Mouse (Mus musculus) ovary, adult 18-20 months (tissue): ENCODE measurements around the gene Plb1.

Experiments used
- DNase-seq: peaks from one replicate; pipeline ENCODE4 v3.0.0; 2022; ENCODE audit warnings: low spot score, mixed read lengths

Gene Plb1

DNA sequence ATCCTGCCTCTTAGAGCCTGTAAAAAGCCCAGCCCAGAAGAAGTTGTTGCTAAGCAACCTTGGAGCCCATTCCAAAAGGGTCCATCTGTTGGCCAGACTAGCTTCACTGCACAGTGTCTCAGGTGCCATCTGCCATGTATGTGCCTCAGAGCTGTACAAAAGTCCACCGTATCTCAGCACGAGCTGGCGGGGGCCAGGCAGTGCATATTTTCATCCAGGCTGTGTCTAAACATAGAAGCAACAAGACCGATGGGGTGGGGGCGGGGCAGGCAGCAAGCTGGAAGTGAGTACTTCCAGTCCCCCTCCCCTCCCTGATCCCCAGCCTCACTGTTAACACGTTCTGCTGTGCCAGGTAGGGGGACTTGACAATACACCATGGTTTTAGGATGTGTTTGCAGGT is 102.7 kb downstream of the Plb1 start:
- DNase-seq: no peak

DNA sequence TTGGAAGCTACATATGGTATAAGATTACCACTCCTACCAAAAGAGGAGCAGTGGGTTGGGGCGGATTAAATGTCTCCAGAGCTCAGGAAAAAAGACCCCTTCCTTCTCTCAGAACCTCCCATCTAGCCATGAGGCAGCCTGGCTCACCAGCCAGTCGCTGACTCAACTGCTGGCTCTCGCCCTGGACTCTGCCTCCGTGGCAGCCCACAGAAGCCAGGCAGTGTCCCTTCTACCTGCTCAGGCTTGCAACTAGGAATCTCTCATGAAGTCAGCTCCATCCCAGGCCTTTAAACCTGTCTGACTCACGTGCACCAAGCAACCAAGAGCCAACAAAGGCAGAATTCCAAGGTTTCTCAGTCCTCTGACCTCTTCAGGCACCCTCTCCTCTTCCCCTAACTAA is 103.6 kb downstream of the Plb1 start:
- DNase-seq: no peak

DNA sequence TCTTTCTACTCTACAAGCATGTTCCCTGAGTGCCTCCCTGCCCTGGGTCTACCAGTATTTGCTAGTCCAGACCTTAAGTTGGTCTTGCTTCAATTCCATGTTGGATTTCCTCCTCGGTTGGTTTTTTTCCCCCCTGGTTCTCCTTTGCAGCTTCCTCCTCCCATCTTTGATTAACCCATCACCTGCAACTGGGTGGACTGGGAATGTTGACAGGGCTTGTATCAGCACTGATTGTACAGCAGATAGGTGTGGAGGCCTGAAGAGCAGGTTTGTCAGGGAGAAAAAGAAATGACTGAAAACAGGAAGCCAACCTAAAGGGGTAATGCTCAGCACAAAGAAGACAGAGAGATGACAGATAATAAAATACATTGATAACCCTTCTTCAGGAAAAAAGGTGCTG is 104.8 kb downstream of the Plb1 start:
- no peak for DNase-seq

DNA sequence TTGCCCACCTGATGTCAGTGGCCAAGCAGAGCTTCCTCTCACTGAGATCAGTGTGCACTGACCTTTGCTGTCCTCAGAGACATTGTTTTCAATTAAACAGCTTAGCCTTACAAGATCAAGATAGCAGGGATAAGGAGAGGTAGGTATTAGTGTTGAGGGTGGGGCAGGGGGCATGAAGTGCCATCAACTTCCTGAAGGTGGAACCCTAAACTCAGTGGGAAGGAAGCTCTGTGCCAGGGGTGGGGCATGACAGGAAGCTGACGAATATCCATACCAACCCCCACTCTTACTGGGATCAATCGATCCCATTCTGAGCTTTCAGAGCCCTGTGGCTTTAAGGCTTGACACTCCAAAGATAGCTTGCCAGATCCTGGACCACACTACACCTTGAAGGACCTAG is 105.8 kb downstream of the Plb1 start:
- no peak for DNase-seq

DNA sequence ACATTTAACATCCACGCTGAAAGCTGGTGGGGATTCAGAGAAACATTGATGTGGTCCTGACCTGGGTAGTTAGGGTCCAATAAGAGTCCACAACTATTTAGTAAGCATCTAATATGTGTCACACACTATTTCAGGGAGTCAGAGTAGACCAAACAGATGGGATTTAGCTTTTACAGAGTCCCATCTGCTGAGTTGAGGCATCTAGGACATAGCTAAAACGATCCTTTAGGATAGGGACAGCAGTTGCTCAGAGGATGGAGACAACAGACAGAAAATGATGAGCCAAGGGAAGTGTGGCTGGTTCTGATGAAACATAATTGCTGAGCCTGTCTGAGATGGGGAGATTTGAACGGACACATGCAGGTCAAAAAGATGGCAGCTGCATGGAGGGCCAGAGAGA is 106.3 kb downstream of the Plb1 start:
- DNase-seq: no peak

DNA sequence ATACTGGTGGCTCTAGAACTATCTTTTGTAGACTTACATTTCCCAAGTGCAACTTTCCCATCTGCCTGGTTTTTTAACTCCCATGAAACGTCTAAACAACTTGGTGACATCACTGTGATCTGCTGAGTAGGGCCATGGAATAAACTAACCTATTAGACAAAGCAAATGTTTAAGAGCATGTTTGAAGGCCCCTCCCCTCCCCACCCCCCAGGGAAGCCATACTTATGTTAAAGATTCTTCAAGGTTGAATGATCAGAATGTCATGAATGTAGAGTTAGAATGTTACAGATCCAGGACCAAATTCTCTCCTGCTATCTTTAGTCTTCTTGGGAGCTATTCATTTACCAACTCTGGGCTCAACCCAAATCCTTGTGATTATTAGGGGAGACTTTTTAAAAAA is 107.7 kb downstream of the Plb1 start:
- DNase-seq: no peak

DNA sequence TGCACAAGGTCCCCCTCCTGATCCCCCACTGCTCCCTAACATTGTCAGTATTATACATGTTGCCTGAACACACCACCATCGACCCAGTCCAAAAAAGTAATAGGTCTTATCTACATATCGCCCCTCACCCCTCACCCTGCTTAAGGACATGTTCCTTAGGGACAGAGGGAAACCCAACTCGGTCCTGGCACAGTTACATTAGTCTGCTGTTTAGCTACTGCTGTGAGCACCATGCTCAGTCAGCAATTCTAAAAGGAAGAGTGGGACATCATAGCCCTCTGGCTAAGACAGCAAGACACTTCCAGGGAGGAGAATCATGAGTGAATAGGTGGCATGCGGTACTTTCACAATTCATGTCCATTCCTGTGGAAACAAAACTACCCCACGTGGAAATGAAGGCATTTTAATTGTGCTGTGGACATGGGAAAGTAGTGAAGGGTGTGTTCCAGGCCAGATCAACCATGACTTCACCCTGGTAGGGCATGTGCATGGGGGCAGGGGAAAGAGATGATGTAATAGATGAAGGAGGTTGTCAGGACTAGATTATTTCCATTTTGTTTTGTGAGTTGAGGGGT is 110.3 kb downstream of the Plb1 start:
- DNase-seq: no peak

DNA sequence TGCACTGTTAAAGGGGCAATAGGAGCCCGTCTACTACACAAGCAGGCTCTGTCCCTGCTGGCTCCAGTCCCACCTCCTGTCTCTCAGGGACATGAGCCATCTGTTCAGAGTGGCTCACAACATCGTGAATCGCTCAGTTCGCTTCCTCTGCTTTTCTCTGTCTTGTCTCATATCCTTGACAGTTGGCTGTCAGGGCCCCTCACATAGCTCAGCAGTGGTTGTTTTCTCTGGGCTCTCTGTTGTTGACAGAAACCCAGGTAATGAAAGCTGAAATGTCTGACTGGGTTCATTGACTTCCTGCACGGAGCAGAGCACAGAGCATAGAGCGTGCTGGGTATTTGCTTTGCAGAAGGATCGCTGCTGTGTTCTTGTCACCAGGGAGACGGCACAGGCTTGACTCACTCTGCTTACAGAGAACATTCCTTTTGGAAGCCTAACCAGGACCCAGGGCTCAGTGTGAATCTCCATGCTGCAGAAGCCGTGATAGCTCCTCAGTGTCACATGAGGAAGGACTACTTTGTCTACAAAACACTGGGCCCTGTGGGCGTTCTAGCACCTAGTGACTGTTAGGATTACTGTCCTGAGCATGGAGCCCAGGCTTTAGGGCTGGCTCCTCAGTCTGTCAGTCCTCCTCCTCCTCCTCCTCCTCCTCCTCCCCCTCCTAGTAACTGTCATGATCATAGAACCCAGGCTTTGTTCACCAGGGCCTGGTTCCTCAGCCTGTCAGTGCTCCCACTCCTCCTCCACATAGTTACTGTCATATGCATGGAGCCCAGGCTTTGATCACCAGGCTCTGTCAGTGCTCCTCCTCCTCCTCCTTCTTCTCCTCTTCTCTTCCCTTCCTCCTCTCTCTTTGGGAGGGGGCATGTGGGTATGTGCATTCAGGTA is 113.8 kb downstream of the Plb1 start:
- DNase-seq: peak; percentile 31

DNA sequence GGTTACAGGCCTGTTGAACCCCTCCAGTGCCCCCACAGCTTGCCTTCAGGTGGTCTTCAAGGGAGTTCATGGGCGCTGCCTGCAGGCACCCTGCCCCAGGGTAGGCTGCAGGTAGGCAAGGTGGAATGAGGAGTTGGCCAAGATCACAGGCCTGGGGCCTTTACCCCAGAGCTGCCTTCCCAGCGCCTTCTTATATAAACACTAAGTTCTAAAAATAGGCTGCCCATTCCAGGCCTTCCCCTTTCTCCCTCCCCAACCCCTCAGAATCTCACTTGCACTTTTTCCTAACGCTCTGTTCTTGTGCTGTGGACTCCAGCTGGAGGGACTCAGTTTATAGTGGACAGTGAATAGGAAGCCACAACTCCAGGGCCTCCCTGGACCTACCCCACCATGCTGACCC is 117.2 kb downstream of the Plb1 start:
- DNase-seq: no peak

DNA sequence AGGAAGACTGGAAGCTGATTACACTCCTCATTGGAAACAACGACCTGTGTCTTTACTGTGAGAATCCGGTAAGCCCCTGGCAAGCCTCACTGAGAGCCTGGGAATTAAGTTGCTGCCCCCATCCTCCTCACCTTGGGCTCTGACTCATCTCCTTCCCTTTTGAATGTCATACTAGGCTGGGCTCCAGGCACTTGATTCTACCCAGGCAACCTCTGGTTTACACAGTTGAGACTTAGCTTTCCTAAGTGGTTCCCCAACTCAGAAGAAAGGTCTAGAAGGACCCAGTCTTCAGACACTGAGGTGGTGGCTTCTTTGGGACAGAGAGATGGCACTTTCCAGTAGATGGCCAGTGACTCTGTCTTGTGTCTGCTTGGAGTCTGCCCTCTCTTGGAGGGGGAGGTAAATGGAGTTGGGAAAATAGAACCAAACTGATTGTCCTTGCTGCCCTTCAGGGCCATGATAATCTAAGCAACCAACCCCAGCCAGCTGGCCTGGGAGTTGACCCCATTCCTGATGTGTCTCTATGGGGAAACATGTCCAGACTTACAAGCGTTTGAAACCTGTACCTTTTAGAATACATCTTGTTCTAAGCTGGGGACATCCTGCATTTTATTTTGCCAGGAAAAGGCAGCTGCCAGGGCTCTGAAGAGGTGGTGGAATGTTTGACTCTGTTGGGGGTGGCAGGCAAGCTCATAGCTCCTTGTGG is 118.2 kb downstream of the Plb1 start:
- DNase-seq: no peak

DNA sequence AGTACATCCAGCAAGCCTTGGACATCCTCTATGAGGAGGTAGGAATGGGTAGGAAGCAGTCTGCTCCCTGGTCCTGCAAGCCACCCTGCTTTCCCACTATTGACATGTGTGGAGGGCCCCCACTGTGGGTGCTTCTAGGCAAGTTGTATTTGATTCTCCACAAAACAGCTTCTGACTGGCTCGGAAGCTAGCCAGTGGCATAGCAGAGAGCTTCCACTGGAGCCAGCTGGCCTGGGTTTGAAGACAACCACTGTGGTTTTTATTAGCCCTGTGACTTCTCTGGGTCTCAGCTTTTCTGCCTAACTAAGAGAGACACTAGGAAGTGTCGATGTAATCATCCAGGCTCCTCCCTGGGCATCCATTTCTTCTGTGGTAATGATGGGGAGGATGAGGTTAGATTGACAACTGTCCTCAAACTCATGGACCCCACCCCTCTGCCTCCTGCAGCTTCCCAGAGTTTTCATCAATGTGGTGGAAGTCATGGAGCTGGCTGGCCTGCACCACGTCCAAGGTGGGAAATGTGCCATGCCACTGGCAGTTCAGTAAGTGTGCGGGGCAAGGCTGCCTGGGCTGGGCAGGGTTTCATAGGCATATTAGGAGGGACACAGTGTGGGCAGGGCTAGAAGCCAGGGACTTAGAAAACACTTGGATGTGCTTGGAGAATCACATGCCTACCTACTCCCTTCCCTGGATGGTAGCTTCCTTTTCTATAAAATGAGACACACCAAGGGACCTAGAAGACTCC is 119.4 kb downstream of the Plb1 start:
- DNase-seq: no peak

DNA sequence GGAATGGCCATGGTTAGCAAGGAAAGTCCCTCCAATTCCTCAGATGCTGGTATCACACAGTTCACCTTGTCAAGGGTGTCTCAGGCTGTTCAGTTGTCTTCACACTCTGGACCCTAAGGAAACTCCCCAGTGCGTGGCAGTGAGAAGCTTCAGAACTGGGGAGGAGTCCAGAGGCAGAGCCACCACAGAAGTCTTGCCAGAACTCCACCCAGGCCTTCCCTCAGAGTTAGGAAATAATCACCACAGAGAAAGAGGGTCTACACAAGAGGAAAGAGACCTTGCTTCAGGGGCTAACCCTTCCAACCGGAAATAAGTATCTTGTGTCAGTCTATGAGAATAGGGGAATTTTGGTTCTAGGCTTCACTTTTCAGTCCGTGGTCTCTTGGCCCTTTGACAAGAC is 120.3 kb downstream of the Plb1 start:
- no peak for DNase-seq

DNA sequence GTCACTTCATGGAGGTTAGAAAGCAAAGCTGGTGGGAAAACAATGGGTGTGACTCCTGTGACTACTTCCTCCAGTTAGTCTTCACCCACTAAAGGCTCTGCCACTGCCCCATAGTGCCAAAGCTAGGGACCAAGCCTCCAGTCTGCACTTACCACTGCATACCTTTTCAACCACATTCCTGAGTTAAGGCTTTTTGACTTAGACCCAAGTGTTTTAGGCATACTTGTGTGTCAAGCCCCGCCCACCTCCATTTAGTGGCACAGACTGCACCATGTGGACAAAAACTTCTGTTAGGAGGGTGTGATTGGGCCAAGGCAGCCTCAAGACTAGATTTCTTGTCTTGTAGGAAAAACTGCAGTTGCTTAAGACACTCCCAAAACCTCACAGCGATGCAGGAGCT is 120.8 kb downstream of the Plb1 start:
- DNase-seq: no peak

DNA sequence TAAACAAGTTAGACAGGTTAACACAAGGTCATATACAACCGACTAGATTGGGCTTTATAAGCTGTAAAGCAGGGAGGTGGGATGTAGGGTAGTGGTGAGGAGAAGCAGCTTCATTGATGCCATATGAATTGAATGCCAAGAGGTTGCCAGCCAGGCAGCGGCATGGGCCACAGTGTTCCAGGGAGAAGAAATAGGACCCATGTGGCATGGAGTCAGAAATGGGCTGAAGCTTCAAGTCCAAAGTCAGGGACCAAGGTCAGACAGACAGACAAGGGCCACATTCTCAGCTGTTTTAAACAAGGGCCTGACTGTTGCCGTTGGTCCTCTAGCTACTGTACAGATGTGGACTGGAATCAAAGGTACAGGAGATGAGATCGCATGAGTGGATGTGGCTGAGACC is 128.0 kb downstream of the Plb1 start:
- no peak for DNase-seq

DNA sequence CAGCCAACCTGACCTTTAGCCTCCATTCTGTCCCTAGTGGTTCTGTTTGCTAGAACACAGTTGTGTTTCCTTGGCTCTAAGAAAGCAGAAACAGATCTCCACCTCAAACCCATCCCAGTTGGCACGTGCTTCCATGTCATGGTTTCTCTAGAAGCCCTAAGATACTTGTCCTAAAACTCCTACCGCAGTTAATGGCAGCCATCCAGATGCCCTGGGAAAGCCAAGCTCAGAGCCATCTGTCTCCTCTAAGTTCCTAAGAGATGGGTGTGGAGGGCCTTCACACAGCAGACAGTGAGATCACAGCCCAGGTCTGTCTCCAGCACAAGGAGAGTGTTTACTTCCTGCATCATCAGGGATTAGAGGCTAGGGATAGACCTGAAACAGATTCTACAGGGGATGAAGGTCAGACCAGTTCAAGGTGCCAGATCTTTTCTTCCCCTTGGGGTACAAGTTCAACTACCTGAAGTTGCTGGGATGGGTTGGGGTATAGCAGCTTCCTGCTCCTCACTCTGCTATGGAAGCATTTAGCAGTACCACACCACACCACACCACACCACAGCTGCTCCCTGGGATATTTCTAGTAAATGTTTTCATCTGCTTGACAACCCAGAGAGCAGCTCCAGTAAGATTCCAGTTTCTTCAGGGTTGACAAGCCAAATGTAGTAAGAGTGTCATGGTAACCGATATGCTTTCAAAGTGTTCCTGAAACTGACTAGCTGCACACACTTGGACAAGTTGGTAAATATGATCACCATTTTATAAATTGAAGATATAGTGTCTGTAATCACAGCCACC is 129.1 kb downstream of the Plb1 start:
- DNase-seq: no peak

DNA sequence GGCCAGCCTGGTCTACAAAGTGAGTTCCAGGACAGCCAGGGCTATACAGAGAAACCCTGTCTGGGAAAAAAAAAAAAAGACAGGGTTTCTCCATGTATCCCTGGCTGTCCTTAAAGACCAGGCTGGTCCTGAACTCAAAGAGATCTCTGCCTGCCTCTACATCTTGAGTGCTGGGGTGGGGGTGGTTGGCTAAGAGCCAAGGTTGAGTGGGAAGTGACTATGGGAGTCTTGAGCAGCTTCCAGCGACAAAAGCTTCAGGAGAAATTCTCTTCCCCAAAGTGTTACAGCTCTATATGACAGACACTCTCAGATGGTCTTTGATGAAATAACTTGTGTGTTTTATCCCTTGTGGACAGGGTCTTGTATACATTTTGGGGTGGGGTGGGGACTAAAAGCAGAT is 136.9 kb downstream of the Plb1 start:
- no peak for DNase-seq

DNA sequence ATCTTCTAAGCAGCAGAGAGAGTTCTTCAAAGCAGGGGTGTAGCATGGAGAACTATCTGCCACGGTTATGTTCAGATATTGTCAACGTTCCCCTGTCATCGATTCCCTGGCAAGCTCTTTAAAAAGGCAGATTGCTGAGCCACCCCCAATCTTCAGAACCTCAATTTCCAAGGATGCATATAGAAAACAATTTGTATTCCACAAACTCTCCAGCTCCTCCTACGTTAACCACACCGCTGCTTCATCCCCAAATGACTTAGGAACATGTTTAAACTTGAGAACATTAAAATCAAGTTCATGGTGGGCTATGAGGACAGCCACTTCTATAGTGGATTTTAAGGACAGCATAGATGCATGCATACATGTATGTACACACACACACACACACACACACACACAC is 138.7 kb downstream of the Plb1 start:
- no peak for DNase-seq

DNA sequence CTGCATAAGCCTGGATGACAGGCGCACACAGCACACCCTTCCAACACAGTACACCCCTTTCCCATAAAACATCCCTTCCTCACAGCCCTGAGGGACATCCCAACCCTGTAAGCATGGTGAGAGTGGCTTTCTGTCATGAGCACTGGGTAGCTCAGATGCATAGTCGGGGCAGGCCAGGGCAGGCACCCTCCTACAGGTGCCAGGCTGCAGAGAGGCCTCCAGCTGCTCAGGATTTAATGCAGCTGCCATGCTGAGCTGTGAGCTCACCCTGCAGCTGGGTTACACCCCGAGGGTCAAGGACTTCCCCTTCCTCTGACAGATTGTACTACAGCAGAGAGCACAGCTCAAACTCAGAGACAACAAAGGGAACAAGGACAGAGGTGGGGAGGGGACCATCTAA is 146.0 kb downstream of the Plb1 start:
- no peak for DNase-seq

DNA sequence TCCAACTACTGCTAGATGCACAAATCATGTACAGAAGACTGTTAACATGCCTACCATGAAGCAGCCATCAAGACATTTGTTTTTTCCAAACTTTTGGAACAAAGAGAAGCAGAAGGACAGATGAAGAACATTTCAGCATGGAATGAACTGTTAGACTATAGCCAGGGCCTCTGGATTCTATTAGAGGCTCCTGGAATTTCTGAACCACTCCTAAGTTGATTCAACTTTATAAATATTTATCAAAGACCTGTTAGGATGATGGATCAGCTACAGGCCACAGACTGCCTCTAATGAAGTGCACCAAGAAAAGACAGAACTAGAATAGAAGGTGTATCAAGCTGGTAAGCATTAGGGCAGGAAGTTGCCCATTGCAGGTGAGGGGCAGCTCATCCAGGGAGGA is 156.1 kb downstream of the Plb1 start:
- DNase-seq: no peak

DNA sequence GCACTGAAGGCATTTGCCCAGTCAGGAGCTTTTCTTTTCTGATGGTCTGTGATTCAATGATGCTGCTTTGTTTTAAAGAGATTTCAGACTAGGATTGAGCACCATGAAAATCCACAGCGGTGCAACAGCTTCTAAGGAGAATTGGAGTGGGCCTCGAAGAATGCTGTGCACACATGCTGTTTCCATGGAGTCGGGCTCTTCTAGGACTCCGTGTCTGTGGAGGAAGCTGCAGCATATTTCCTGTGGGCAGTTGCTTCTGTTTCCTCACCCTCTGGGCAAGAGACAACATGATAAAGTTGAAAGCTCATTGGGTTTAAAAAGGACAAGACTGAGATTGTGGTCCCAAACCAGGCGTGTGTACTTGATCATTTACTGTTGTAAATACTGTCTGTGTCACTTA is 157.8 kb downstream of the Plb1 start:
- DNase-seq: no peak

DNA sequence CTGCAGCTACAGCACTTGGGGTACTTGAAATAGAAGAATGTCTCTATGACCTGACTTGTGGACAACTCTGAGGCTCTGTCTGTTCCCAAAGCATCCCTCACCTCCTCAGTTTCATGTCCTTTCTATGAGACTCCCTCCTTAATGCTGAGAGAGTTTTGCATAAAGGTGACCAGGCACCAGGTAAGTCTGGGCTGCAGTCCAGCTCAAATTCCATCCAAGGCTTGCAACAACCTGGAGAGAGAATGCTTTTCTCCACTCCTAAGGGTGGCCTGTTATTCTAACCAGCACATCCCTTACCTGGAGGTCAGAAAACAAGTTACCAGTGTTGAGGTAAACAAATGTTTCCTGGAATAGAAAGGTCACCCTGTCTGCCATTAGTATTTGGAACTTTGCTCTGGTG is 159.8 kb downstream of the Plb1 start:
- DNase-seq: no peak

DNA sequence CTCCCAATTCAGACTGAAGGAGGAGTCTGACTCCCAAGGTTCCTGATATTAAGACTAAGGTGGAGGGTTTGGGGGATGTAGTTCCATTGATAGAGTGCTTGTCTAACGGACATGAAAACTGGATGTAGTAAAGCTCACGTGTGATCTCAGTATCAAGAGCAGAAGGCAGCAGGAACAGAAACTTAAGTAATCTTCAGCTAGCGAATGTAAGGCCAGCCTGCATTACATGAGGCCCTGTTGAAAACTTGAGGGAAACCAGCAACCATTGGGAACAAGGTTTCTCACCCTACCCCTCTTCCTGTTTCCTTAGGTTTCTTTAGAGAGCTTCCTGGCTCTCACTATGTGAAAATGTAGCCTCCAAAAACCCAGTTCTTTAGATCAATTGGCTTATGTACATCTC is 162.1 kb downstream of the Plb1 start:
- no peak for DNase-seq
